Mouse (Mus musculus): ENCODE measurements around the gene Alox12e. TPM values are rescaled to one million over a fixed set of nuclear protein-coding genes. Genes with fewer than 3 reads are reported as not detected.

Gene Alox12e
- total RNA-seq, 1 experiment, result 0.27 TPM

DNA sequence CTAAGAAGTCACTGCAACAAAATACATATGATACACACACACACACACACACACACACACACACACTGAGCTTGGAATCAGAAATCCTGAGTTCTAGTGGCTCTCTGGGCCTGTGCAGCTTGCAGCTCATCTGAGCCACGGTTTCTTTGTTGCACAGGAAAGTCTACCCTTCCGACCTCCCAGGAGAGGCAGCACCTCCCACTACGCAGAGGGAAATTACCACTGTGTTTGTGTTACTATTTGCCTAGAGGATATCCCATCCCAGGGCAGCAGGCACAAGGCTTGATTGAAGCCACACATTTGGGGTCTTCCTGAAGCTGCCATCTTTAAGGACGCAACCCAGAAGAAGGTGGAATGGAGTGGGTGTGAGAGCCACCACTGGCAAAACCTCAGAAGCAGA is 25.0 kb downstream of the Alox12e start:
- in situ Hi-C loops (cut with MboI; ENCODE audit: low sequenced_read_pairs in 2 of 2, unreplicated experiment in 2 of 2), result no loop called here
- TF ChIP-seq HCFC1 (IDR thresholded peaks at IDR 0.05; ENCODE audit: borderline replicate concordance, insufficient read depth, low read length) (no peak), ZNF384 (IDR thresholded peaks at IDR 0.05; ENCODE audit: low read depth, low read length) (no peak), MAFK (IDR thresholded peaks at IDR 0.05; ENCODE audit: insufficient read depth, low read depth, low read length) (no peak), ZC3H11A (IDR thresholded peaks at IDR 0.05; ENCODE audit: borderline replicate concordance, low read depth, low read length) (no peak), CHD2 (IDR thresholded peaks at IDR 0.05; ENCODE audit: low read depth, low read length) (no peak)
- Histone ChIP-seq H3K36me3 (ENCODE audit: control insufficient read depth, insufficient read depth, low read length, poor library complexity, severe bottlenecking) (no peaks in the 10 kb centered on the region), H3K4me1 (ENCODE audit: control insufficient read depth in 2 of 2, insufficient read depth in 2 of 2, low read length in 2 of 2, poor library complexity in 1 of 2) (no peaks in the 10 kb centered on the region), H3K9me3 (ENCODE audit: control insufficient read depth, insufficient read depth, low read depth, low read length) (no peaks in the 10 kb centered on the region), H3K9ac (ENCODE audit: insufficient read depth, low read depth, low read length, poor library complexity, severe bottlenecking) (no peak overlapping the region), H3K4me3 (ENCODE audit: insufficient read depth in 1 of 2, low read depth in 1 of 2, low read length in 2 of 2, poor library complexity in 1 of 2, severe bottlenecking in 1 of 2) (no peak overlapping the region), H3K27ac (ENCODE audit: insufficient read depth, low read depth, low read length, poor library complexity, severe bottlenecking) (no peak overlapping the region)
- no peak for DNase-seq (ENCODE audit: low read depth, low spot score)

DNA sequence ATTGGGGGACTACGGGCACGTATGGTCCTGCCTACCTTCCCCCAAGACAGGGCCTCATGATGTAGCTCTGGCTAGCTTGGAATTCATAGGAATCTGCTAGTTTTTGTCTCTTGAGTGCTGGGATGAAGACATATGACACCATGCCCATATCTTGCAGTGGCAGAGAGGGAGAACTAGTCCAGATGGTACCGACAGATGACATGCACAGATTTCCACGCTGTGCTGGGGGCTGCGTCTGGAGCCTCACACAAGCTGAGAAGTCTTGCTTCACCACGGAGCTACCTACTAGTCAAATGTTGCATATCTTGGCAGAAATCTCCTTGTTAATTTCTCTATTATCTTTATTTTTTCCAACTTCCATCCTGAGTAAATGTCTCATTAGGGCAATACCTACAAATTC is 28.5 kb downstream of the Alox12e start:
- Histone ChIP-seq H3K27ac (ENCODE audit: insufficient read depth, low read depth, low read length, poor library complexity, severe bottlenecking) (no peak overlapping the region), H3K4me1 (ENCODE audit: control insufficient read depth in 2 of 2, insufficient read depth in 2 of 2, low read length in 2 of 2, poor library complexity in 1 of 2) (peaks cover 0 to 11% of the 10 kb centered on the region in 2 experiments; a peak in 1 of 4 replicates), H3K9ac (ENCODE audit: insufficient read depth, low read depth, low read length, poor library complexity, severe bottlenecking) (no peak overlapping the region), H3K36me3 (ENCODE audit: control insufficient read depth, insufficient read depth, low read length, poor library complexity, severe bottlenecking) (no peaks in the 10 kb centered on the region), H3K4me3 (ENCODE audit: insufficient read depth in 1 of 2, low read depth in 1 of 2, low read length in 2 of 2, poor library complexity in 1 of 2, severe bottlenecking in 1 of 2) (no peak overlapping the region), H3K9me3 (ENCODE audit: control insufficient read depth, insufficient read depth, low read depth, low read length) (no peaks in the 10 kb centered on the region)
- TF ChIP-seq ZNF384 (IDR thresholded peaks at IDR 0.05; ENCODE audit: low read depth, low read length), result no peak
- TF ChIP-seq ZC3H11A (IDR thresholded peaks at IDR 0.05; ENCODE audit: borderline replicate concordance, low read depth, low read length), result no peak
- TF ChIP-seq CHD2 (IDR thresholded peaks at IDR 0.05; ENCODE audit: low read depth, low read length), result no peak
- no peak for TF ChIP-seq HCFC1 (IDR thresholded peaks at IDR 0.05; ENCODE audit: borderline replicate concordance, insufficient read depth, low read length)
- no peak for TF ChIP-seq MAFK (IDR thresholded peaks at IDR 0.05; ENCODE audit: insufficient read depth, low read depth, low read length)
- in situ Hi-C loops (cut with MboI; ENCODE audit: low sequenced_read_pairs in 2 of 2, unreplicated experiment in 2 of 2), result no loop called here
- DNase-seq (ENCODE audit: low read depth, low spot score), result no peak

DNA sequence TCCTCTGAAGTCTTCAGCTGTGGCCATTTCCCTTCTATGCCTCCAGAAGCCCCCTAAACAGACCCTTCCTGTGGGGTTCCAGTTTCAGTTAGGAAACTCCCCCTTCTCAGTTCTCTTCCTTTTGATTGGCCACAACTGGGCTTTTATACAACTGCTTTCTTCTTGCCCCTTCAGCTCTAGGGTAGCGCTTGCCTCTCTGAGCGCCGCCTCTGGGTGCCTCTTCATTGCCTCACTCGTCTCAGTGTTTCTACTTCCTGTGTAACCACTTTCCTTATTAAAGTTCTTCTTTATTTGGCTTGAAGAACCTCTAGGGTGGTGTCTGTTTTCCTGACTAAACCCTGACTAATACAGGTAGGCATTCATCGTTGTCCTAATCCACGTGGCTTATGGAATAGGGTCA is 31.2 kb downstream of the Alox12e start:
- no peaks in the 10 kb centered on the region for H3K36me3 ChIP-seq (ENCODE audit: control insufficient read depth, insufficient read depth, low read length, poor library complexity, severe bottlenecking)
- DNase-seq (ENCODE audit: low read depth, low spot score), result no peak
- no peak overlapping the region for H3K27ac ChIP-seq (ENCODE audit: insufficient read depth, low read depth, low read length, poor library complexity, severe bottlenecking)
- in situ Hi-C loops (cut with MboI; ENCODE audit: low sequenced_read_pairs in 2 of 2, unreplicated experiment in 2 of 2), result no loop called here
- H3K4me3 ChIP-seq (ENCODE audit: insufficient read depth in 1 of 2, low read depth in 1 of 2, low read length in 2 of 2, poor library complexity in 1 of 2, severe bottlenecking in 1 of 2), result no peak overlapping the region
- H3K9ac ChIP-seq (ENCODE audit: insufficient read depth, low read depth, low read length, poor library complexity, severe bottlenecking), result no peak overlapping the region
- peaks cover 0 to 11% of the 10 kb centered on the region in 2 experiments; a peak in 1 of 4 replicates for H3K4me1 ChIP-seq (ENCODE audit: control insufficient read depth in 2 of 2, insufficient read depth in 2 of 2, low read length in 2 of 2, poor library complexity in 1 of 2)
- H3K9me3 ChIP-seq (ENCODE audit: control insufficient read depth, insufficient read depth, low read depth, low read length), result no peaks in the 10 kb centered on the region
- TF ChIP-seq MAFK (IDR thresholded peaks at IDR 0.05; ENCODE audit: insufficient read depth, low read depth, low read length) (no peak), CHD2 (IDR thresholded peaks at IDR 0.05; ENCODE audit: low read depth, low read length) (no peak), ZNF384 (IDR thresholded peaks at IDR 0.05; ENCODE audit: low read depth, low read length) (no peak), HCFC1 (IDR thresholded peaks at IDR 0.05; ENCODE audit: borderline replicate concordance, insufficient read depth, low read length) (no peak), ZC3H11A (IDR thresholded peaks at IDR 0.05; ENCODE audit: borderline replicate concordance, low read depth, low read length) (no peak)

DNA sequence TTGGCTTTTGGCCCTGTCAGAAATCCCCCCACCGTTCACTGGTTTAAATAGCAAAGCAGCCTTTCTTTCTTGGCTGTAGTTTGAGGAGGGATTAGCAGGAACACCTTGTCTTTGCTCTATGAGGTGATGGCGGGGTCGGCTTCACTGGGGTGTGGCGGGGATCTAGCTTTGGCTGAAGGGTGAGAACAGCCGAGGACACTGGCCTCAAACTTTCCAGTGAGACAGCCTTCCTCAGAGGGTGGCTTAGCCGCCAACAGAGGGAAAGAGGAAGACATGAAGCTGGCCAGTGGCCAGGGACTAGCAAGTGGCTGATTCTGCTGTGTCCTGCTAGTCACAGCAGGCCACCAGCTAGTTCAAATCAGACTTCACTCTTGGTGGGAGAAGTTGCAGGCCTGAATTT is 33.2 kb downstream of the Alox12e start:
- H3K9ac ChIP-seq (ENCODE audit: insufficient read depth, low read depth, low read length, poor library complexity, severe bottlenecking), result no peak overlapping the region
- TF ChIP-seq ZNF384 (IDR thresholded peaks at IDR 0.05; ENCODE audit: low read depth, low read length) (no peak), MAFK (IDR thresholded peaks at IDR 0.05; ENCODE audit: insufficient read depth, low read depth, low read length) (no peak), CHD2 (IDR thresholded peaks at IDR 0.05; ENCODE audit: low read depth, low read length) (no peak), ZC3H11A (IDR thresholded peaks at IDR 0.05; ENCODE audit: borderline replicate concordance, low read depth, low read length) (no peak), HCFC1 (IDR thresholded peaks at IDR 0.05; ENCODE audit: borderline replicate concordance, insufficient read depth, low read length) (no peak)
- no peaks in the 10 kb centered on the region for H3K36me3 ChIP-seq (ENCODE audit: control insufficient read depth, insufficient read depth, low read length, poor library complexity, severe bottlenecking)
- DNase-seq (ENCODE audit: low read depth, low spot score), result no peak
- in situ Hi-C loops (cut with MboI; ENCODE audit: low sequenced_read_pairs in 2 of 2, unreplicated experiment in 2 of 2), result no loop called here
- no peak overlapping the region for H3K4me3 ChIP-seq (ENCODE audit: insufficient read depth in 1 of 2, low read depth in 1 of 2, low read length in 2 of 2, poor library complexity in 1 of 2, severe bottlenecking in 1 of 2)
- H3K27ac ChIP-seq (ENCODE audit: insufficient read depth, low read depth, low read length, poor library complexity, severe bottlenecking), result no peak overlapping the region
- peaks cover 0 to 11% of the 10 kb centered on the region in 2 experiments; a peak in 1 of 4 replicates for H3K4me1 ChIP-seq (ENCODE audit: control insufficient read depth in 2 of 2, insufficient read depth in 2 of 2, low read length in 2 of 2, poor library complexity in 1 of 2)
- no peaks in the 10 kb centered on the region for H3K9me3 ChIP-seq (ENCODE audit: control insufficient read depth, insufficient read depth, low read depth, low read length)

DNA sequence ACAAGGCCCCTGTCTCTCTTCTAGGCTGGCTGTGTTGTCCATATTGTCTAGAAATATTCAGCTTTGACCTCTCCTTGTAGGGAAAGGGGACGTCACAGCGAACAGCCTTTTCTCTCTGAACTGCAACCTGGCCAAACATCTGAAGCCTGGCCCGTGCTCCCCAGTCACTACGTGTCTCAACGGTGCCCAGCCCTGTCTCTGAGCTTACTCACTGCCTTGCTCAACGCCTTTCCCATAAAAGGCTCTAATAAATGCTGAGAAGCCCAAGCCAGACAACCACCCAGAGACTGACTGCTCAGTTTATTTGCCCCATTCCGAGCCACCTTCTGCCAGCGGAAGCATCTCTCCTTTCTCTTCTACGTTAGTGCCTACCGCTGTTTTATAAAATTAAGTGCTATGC is 34.3 kb downstream of the Alox12e start:
- DNase-seq (ENCODE audit: low read depth, low spot score), result no peak
- no peaks in the 10 kb centered on the region for H3K36me3 ChIP-seq (ENCODE audit: control insufficient read depth, insufficient read depth, low read length, poor library complexity, severe bottlenecking)
- no peak overlapping the region for H3K9ac ChIP-seq (ENCODE audit: insufficient read depth, low read depth, low read length, poor library complexity, severe bottlenecking)
- no peak overlapping the region for H3K4me3 ChIP-seq (ENCODE audit: insufficient read depth in 1 of 2, low read depth in 1 of 2, low read length in 2 of 2, poor library complexity in 1 of 2, severe bottlenecking in 1 of 2)
- no peak for TF ChIP-seq HCFC1 (IDR thresholded peaks at IDR 0.05; ENCODE audit: borderline replicate concordance, insufficient read depth, low read length)
- TF ChIP-seq ZC3H11A (IDR thresholded peaks at IDR 0.05; ENCODE audit: borderline replicate concordance, low read depth, low read length), result no peak
- no peak for TF ChIP-seq CHD2 (IDR thresholded peaks at IDR 0.05; ENCODE audit: low read depth, low read length)
- TF ChIP-seq ZNF384 (IDR thresholded peaks at IDR 0.05; ENCODE audit: low read depth, low read length), result no peak
- TF ChIP-seq MAFK (IDR thresholded peaks at IDR 0.05; ENCODE audit: insufficient read depth, low read depth, low read length), result no peak
- peaks cover 0 to 11% of the 10 kb centered on the region in 2 experiments; a peak in 1 of 4 replicates for H3K4me1 ChIP-seq (ENCODE audit: control insufficient read depth in 2 of 2, insufficient read depth in 2 of 2, low read length in 2 of 2, poor library complexity in 1 of 2)
- no peak overlapping the region for H3K27ac ChIP-seq (ENCODE audit: insufficient read depth, low read depth, low read length, poor library complexity, severe bottlenecking)
- in situ Hi-C loops (cut with MboI; ENCODE audit: low sequenced_read_pairs in 2 of 2, unreplicated experiment in 2 of 2), result no loop called here
- H3K9me3 ChIP-seq (ENCODE audit: control insufficient read depth, insufficient read depth, low read depth, low read length), result no peaks in the 10 kb centered on the region
